Mouse (Mus musculus) lung, postnatal 4 days (tissue): Measurements from ENCODE around the gene Acbd7.
A peak's percentile ranks its signal among the peaks of the same experiment; 100 is the strongest.

Source experiments
- DNase-seq, 2 experiments: peaks; one replicate each; pipeline ENCODE4 v3.0.0; 2021

The Acbd7 gene

DNA sequence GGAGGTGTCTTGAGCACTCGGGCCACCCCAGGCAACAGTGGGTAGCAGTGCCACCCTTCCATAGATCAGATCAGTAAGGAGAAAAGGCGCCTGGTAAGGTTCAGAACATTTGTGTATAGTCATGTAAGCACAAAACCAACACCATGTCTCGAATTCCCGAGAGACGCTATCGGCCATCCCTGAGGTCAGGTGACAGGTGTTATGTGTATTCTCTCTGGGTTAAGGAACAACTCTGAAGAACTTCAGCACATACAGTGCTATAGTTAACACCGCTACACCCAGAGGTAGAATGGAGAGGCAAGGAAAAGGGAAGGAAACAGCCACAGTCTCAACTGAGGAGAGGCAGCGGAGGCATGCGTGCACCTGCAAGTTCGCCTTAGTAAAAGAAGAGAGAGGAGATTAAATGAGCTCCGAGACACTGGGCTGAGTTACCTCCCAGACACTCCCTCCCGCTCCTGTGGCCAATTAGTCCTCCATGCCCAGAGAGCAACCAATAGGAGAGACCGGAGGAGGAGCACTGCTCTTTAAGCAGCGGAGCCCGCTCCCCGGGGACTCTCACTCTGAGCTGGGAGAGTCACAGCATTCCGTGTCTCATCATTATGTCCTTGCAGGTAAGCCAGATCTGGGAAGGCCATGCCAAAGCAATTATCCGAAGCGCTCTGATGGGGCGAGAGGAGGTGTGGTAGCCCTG, at the start of gene Acbd7:
Acbd7 (plus strand) TSS at position 558 of the 691 bp plus-strand sequence.
- DNase-seq: peak; percentile 57 to 59

- no peak for DNase-seq
Measured at GRCm38 (mm10) chr2:3286243-3286642, 49.7 kb upstream of the Acbd7 start.

DNA sequence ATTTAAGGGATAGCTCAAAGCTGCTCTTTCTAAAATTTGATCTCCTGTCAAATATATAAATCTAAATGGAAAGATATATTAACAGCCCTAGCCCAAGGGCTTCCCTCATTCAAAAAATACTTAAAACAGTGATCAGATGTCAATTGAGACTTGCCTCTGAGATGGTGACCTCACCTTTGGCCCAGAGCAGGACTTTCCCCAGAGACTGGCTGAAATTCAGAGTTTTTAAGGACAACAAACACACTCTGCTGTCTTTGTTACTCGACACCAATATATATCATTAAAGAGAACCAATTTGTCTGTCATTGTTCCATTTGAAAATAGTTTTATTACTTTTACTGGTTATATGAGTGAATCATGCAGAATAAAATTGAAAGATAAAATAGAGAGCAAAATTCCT, 46.4 kb upstream of the Acbd7 start:
- no peak for DNase-seq

DNA sequence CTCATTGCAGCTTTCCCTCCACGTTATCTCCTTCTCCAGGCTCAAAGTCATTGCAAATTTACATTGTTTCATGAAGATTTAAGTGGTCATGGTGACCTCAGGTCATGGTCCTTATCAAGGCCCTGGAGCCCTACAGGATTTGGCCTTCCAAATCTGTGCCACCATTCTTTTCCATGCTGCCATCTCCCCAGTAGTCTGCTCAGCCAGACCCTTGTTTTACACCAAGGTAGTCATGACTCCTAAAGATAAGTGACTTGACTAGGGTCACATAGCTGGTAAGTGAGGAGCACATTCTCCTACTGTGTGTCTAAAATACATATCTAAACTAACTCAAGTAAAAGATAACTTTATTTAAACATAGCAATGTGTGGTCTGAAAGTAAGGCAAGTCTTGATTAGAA, 43.8 kb upstream of the Acbd7 start:
- no peak for DNase-seq

DNA sequence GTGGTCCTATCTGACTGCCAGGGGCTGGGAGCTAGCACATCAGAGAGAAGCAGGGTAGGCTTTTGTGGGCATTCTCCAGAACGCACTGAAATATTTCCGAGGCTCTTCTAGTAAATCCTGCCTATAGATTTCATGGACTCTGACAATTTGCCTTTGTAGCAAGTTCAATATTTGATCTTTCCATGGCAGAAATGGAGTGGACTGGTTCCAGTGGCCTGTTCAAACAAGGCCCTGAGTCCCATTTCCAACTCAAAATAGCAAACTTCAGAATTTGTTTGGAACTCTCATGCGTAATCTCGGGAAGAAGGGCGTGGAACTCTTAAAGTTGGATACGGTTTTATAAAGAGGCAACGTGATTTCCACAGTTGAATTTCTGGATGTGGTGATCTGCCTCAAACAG, 40.1 kb upstream of the Acbd7 start:
- DNase-seq: no peak

- peak in 1 of 2 experiments; percentile 6 for DNase-seq
Measured at GRCm38 (mm10) chr2:3305426-3306025, 30.4 kb upstream of the Acbd7 start.

GRCm38 (mm10) chr2:3323132-3323531, 12.8 kb upstream of the Acbd7 start:
- no peak for DNase-seq

DNA sequence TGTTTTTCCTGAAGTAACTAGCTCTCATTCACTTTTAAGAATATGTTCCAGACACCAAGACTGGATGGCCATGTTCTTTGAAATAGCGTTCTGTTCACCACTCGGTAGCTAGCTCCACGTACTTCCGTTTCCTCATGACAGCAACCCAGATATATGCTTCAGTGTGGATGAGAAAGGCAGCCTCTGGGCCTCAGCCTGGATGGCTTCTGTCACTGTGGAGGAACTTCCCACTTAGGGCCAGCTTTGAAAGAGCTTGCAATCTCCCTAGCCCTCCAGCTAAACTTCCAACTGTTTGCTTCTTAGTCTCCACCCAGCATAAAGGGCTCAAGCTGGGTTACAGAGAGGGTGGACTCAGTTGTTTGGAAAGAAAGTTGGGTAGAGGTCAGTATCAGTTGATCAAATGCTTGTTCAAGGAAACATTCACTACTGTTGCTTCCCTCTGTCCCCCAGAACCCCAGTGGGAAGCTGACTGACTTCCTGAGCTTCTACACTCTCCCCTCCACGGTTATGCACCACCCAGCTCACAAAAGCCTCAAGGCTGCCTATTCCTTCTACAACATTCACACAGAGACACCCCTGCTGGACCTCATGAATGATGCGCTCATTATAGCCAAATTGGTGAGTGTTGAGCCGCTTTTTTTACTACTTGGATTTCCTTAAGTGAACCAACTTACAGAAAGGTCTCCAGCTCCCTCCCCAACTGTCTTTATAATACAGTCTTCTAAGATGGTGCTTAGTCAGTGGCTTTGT, 11.4 kb upstream of the Acbd7 start:
- DNase-seq: no peak

GRCm38 (mm10) chr2:3326547-3326946, 9.4 kb upstream of the Acbd7 start:
- DNase-seq: peak in 1 of 2 experiments; percentile 45

DNA sequence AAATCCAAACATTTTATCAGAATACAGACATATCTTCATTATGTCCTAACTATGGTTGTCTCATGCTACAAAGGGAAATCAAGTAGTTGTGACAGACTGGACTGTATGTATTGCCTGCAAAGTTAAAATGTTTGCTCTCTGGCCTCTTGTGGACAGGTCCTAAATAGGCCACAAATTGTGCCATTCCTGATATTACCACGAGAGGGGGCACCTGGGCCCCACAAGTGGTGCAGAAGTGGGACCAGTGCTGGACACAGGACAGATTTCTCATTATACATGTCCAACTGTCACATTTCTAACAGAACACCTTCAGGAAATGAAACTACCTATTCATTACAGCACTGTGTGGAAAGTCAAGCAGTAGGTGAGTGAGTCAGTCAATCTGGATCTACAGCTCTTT, 8.6 kb upstream of the Acbd7 start:
- peak; percentile 50 to 76 for DNase-seq

DNA sequence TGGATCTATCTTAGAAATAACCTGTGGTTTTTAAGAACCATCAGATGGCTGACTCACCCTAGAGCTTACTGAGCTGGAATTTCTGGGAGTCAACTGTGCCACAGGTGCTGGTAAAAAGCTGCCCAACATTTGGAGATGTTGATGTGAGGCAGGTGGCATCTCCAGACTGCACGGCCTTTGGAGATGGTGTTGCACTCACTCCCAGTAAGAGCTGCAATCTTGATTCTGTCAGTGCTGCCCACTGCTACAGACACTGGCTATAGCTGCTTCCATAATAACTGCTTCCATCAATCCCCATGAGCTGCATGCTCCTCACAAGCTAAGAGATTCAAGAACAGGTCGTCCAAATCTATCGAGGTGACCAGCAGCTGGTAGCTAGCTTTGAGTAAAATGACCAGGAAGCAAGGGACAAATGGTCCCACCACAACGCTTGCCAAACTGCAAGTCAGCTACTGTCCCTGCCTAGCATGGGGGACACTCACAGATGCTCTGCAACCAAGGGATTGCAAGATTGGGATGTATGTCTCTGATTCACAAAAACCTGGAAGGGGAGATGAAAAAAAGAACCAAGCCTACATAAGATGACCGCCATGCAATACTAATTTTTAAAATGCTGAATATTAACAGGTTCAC, 4.8 kb upstream of the Acbd7 start:
- no peak for DNase-seq

GRCm38 (mm10) chr2:3332056-3332455, 3.9 kb upstream of the Acbd7 start:
- no peak for DNase-seq

DNA sequence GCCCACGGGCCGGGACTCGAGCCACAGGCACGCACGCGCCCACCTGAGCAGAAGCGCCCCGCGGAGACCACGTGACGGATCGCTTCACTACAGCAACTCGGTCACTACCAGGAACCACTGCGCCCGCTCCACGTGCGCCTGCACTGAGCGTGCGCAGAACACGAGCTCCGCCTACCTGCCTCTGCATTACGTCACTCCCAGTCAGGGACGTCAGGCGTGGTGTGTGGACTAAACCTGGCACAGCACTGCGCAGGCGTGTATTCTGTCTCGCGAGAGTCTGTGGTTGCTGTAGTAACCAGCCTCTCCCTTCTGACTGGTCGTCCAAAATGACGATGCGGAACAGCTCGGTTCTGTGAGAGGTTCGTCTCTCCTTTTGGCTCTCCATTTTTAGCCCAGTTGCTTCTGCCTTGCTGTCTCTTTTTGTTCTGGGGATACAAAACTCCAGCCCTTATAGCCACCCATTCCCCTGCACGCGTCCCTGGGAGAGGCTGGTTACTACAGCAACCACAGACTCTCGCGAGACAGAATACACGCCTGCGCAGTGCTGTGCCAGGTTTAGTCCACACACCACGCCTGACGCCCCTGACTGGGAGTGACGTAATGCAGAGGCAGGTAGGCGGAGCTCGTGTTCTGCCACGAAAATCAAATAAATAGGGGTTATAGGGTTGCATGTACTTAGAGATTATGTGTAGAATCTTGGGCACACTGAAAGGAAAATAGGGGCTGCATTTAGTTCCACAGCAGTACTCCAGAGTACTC, 3.3 kb upstream of the Acbd7 start, which contains the start of gene Rpp38:
Rpp38 (minus strand) TSS at position 160 of the 759 bp plus-strand sequence.
- DNase-seq: peak; percentile 98

DNA sequence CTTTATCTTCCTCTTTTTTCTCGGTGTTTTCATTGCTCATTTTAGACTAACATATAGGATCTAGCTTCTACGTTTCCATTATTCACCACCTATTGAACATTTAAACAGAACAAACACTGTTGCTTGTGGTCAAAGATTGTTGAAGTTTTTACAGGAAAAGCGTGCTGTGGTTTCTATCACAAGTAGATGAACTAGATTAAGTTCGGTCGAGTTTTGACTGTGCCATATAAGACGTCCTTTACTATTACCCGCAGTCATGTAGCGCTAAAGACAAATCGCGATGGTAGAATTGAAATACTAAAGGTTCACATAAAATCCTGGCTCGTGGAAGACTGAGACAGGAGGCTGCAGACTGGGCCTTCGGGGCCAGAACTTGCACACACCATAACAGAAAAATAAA, 2.2 kb upstream of the Acbd7 start:
- no peak for DNase-seq

GRCm38 (mm10) chr2:3348422-3348821, 12.5 kb downstream of the Acbd7 start:
- no peak for DNase-seq

DNA sequence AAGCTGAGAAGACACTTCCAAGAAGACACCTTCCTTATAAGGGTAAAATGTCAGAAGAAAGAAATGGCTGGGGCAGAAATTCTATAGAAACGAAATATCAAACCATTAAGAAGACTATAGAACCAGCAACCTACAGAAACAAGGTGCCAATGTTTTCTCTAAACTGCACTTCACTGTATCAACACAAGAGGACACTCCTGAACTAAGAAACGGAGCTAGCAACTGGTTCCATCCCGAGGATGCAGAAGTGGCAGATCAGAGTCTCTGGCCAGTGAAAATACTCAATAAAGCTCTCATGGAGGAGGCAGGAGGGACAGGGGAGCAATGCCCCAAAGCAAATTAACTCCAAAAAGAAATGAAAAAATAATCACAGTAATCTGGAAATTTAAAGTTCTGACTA, 13.0 kb downstream of the Acbd7 start:
- DNase-seq: peak in 1 of 2 experiments; percentile 13

- DNase-seq: no peak
Measured at GRCm38 (mm10) chr2:3353160-3353559, 17.2 kb downstream of the Acbd7 start.

- no peak for DNase-seq
Measured at GRCm38 (mm10) chr2:3355793-3356192, 19.8 kb downstream of the Acbd7 start.

GRCm38 (mm10) chr2:3356311-3356710, 20.3 kb downstream of the Acbd7 start:
- no peak for DNase-seq

GRCm38 (mm10) chr2:3357887-3358286, 21.9 kb downstream of the Acbd7 start:
- DNase-seq: no peak

DNA sequence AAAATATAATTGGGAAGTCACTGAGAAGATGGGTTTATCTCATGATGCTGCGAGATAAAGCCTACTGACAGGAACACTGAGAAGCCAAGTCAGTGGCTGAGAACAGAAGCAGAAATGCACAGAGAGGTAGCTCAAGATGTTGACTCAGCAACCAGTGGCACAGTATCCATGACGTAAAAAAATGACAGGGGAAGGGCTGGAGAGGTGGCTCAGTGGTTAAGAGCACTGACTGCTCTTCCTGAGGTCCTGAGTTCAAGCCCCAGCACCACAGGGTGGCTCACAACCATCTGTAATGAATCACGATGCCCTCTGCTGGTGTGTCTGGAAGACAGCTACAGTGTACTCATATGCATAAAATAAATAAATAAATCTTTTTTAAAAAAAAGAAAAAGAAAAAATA, 25.1 kb downstream of the Acbd7 start:
- no peak for DNase-seq

DNA sequence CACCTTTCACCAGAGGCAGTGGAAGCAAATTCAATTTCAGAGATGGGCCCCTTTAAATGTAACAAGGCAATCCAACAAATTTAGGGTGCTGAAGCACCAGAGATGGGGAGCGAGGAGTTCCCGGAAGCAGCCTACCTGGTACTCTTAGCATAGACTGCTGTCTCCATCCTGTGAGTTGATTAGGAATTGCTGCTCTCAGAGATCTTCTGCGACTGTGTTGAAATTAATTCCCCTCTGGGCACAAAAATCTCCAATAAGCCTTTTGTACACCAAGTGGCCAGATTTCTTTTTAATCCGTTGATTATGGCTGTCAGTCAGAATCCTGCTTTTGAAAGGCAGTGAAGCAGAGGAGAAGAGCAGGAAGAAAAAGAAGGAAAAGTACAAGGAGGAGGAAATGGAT, 29.2 kb downstream of the Acbd7 start:
- DNase-seq: no peak
